Mouse (Mus musculus): ENCODE measurements around the gene Gata3.

Gata3 gene

DNA sequence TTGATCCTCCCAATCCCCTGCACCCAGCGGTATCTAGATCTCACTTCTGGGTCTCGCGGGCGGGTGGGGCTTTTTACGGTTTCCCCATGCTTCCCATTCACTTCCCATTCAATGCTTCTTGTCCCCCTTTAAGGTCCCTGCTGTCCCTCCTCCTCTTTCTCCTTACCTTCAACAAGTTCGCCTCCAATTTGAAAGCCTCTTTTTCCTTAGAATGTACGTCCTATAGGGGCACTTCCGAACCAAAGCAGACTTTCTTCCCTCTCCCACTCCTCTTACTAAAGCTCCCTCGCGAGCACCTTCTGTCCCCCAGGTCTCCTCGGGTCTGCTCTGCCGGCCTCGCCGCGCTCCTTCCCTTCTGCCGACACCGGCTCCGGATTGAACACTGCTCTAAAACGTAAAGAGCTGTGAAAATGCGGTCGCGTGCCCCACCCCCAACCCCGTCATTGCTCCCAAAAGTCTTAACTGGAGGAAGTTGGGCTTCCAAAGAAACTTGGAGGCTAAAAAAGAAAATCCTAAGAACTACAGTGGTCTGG lies at the start of gene Gata3:
Gene Gata3, minus strand, starts transcription at position 384 of the 533 bp plus-strand sequence.
- DNase-seq (ENCODE audit: low spot score) = no peak

DNA sequence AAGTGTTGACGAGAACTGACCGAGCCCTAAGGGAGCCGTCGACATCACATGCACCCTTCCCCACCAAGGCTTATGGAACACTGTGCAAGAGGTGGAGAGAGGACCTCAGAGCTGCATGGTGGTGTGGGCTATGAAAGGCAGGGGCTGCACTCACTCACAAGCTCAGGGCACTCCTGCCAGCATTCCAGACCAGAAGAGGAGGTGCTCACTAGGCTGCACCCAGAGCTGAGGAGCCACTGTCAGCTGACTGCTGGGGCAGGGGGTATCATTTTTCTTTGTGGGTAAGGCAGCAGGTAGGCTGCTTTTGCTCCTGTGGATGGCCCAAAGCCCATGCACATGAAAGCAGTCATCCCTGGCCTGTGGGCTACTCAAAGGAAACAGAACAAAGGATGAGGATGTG lies 49.4 kb upstream of the Gata3 start:
- no peak for DNase-seq (ENCODE audit: low spot score)

DNA sequence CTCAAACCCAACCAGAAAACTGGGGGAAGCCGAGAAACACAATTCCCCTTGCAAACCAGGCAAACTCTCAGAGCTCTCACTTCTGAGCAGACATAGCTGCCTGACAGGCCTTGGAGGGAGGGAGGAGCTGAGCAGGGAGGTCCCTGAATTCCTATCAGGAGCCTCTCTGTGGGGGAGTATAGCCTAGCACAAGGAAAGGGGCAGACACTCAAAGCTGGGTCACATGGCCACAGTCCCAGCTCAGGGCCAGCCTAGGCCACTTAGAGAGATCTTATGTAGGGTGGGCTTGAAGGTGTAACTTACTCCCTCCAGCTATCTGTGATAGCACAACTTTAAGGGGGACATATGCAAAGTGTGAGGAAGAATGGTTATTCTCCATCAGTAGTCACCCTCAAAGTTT lies 46.1 kb upstream of the Gata3 start:
- peak; percentile 9 for DNase-seq (ENCODE audit: low spot score)

DNA sequence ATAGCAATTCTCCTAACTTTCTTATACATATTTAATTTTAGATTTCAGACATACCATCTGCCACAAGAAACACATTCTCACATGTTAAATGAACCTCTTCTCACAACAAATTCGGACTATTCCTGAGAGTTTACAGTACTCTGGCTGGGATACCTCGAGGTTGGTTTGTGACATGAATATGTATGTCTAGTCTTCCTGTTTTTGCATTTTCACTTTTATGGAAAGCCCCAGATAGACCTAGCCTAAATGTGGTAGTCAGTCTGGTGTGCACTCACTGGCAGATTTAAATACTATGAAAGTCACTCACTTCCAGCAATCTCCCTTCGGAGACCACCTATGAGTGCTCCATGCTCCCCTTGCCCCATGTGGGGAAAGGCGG lies 37.1 kb upstream of the Gata3 start:
- DNase-seq (ENCODE audit: low spot score) = no peak

DNA sequence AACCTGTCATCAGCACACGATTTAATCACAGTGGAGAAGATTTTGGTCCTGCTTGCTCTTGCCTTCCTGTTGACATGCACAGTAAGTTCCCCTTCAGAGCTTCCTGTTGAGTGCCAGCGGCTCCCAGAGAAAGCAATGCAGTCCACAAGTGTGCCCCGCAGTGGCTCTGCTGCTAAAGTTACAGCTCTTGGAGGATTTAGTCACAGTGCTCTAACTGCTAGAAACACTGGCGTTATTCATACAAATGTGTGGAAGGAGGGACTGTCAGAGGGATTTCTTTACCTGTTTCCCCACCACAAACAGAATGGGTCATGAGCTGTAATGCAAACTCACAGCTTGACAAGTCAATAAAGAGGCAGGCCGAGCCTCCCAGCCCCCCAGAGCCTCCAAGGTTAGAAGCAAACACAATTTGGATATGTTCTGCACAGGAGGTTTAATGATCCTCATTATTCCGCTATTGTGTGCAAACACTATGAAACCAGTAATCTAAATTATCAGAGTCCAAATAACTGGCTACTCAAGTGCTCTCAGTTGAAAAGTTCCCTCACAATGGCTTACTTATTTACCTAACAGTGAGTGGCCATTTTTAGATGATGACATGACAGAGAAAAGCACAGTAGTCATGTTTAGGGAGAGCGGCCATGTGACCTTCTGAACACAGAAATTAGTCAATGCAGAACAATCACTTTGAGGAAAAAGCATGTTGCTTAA lies 36.5 kb upstream of the Gata3 start:
- DNase-seq (ENCODE audit: low spot score) = no peak

DNA sequence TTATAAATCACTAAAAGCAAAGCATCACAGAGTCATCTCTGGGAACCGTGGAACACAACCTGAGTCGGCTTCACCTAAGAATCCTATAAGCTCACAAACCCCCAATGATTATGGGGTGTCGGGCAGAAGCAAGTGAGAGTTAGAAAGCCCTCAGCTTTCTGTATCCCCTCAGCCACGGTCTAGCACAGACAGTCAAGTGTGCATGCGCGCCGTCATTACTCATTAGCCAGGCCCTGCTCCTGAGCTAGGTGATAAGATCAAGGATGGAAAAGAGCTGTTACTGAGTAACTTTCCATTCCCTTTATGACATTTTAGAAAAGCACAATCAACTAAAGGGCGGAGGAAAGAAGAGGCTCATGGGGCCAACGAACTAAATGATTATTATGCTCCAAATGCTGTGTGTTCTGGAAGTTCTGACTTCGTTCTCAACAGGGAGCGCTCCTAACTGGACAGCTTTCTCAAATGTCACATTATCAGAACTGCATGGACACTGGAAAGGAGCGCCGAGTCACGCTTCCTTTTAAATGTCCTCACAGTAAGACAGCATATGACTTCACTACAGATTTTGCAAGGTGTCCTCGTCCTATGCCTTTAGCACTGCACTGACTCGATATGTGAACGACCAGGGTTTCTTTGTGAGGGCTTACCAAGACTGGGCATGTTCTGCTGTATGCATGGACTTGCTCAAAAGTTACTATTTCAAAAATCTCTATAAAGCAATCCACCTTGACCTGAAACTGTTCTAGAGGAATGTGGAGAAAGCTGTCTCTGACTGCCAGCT lies 29.0 kb upstream of the Gata3 start:
- DNase-seq (ENCODE audit: low spot score) = no peak

DNA sequence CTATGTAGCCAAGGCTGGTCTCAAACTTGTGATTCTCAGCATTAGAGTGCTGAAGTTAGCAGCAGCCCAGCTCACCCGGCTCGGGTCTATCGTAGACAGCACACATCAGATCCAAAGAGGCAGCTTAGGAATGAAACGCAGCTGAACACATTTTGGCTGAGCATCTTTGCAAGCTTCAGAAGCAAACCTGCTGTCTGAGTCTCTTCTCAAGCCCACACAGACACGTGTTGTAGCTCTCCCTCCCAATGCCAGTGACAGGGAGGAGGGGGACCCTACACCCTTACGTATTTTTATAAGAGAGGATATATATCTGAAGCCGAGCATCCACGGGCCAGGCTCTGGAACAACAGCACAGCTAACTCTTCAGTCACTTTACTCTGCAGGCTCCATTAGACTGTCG lies 27.8 kb upstream of the Gata3 start:
- no peak for DNase-seq (ENCODE audit: low spot score)

DNA sequence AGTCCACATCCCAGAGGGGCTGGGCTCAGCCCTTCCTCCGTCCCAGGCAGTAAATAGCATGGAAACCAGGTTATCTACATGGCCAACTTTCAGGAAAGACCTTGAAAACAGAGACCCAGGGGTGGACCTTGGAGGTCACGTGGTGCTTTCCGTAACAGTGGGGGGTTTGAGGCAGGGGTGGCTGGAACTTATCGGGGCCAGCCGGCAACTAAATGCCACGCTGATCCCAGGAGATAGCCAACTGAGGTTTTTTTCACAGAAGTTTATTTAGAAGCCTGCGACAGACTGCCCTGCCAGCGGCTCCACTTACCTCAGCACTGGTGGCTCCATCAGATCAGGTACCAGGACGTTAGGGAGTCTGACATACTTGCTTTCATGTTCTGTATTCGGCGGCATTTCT lies 16.2 kb upstream of the Gata3 start:
- DNase-seq (ENCODE audit: low spot score) = no peak

DNA sequence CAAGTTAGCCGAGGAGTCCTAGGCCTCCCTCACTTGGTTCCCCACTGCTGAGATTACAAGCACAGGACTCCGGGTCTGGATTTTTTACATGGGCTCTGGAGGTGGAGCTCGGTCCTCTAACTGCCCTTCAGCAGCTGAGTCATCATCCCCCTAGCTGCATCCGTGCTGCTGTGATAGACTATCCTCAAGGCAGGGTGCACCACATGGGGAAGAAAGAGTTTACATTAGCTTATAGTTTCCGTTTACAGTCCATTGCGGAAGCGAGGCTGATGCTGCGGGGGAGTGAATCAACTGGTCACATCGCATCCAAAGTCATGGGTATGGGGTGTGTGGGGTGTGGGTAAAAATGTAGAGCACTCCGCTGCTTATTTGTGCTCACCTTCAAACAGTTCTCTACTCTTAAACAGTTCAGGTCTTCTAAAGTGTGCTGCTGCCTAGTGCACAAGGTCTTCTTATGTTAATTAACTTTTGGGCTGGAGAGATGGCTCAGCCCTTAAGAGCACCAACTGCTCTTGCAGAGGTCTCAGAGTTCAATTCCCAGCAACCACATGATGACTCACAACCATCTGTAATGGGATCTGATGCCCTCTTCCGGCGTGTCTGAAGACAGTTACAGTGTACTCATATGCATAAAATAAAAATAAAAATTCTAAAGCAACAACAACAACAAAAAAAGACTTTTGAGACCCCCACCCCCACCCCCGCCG lies 14.2 kb upstream of the Gata3 start:
- no peak for DNase-seq (ENCODE audit: low spot score)

DNA sequence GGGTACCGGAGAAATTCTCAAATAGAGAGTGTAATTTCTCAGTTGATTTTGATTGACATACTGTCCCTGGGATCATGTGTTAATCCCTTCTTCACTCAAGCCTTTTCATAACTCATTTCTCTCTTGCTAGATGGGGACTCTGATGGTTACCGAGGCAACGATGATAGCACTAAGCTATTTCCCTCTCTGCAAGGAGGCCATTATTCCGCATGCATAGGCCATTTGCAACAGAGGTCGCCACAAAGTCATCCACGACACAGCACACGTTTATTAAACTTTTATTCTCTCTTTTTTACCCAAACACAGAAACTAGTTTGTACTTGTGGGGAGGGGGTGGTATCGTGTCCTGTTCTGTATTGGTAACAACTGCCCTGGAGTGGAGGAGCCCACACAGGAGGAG lies 8.0 kb upstream of the Gata3 start:
- no peak for DNase-seq (ENCODE audit: low spot score)

DNA sequence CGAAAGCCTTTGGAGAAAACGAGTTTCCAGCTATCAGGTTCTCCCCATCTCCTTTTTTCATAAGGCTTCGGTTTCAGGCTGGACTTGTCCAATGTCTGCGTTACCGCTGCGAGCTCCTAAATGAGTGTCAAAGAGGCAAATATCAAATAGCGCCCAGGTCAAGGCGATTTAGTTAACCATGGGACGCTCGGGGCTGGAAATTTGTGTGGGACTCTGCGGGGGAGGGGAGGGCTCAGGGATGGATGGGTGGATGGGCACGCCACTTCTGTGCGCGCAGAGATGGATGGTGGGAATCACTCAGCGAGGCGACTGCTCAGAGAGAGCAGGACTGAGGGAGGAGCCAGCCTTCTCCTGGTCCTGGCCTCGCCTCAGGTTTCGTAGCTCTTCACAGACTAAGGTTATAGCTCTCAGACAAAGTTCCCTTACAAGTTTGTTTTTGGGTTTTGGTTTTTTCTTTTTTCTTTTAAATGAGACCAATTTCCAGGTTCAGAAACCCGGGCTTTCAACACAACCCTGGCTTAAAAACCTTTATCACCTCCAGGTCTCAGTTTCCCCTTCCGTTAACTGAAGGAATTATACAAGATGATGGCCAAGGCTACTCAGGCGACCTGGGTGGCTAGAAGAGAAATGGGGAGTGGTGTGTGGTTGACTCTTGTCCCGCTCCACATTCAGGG lies 6.4 kb upstream of the Gata3 start:
- no peak for DNase-seq (ENCODE audit: low spot score)

DNA sequence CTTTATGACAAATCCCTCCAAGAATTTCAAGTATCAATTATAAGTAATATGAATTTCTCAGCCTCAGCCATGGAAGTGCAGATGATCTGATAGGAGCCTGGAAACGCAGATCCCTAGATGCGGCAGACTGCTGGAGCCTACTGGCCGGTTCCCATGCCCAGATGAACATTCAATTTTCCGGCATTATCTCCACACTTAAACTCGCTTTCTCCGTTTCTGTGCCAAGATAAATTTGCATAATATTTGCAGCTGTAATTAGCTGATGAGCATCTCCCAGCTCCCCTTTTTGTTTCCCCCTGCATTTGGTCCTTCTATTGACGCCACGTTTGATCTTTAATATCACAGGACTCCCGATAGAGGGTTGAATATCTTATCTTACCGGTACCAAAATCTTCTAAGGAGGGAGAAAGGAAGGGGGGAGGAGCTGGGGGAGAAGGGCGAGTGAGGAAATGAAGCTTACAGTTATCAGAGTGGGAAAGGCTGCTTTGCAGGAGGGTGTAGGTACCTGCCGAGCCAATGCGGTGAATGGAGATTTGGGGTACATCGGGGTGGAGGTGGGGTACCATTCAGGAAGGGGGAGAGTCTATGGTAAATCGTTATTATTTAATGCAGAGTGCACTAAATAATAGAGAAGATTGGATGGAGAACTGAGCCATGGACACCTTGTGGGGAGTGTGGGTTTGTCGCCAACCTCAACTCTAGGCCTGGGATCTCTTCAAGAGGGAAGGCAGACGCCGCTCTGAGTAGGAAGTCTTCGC lies 5.2 kb upstream of the Gata3 start:
- DNase-seq (ENCODE audit: low spot score) = no peak

DNA sequence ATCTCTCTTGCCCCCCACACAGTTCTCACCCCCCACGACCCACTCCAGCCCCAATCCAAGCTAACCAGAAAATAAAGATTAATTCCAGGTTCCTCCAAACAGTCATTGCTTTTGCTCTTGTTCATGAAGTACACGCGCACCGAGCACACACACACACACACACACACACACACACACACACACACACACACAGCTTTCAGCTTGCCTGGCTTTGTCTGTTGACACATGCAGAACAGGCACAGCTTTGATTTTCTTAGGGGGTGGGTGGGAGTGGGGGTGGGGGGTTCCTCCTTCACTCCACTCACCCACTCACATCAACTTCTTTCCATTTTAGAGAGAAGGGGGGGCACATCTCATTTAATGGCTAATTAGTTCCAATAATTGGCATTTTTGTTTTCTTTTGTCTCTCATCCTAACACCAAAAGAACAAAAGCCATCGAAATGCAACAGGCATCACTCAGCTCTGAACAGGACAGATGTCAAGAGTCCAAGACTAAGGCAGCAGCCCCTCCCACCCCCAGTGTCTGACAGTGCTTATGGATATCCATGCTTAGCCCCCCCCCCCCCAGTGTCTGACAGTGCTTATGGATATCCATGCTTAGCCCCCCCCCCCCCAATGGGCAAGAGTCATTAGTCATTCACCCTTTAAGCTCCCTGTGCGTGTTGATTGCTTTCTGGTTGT lies 3.6 kb upstream of the Gata3 start:
- DNase-seq (ENCODE audit: low spot score) = no peak

DNA sequence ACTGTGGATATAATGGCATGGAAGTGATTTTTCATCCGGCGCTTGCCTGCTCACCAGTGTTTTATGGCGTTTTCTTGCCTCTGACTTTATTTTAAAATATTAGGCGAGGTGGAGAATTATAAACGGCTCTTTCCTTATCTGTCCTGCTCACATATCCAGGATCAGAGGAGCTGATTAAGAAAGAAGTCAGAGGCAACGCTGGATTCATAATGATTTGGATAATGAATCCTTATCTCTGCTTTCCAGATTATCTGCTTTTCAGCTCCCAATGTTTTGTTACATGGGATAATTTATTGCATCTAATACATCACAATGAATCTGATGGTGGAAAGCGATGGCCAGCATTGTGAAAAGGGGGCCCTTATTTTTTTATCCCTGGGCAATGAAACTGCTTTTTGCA lies 2.7 kb upstream of the Gata3 start:
- DNase-seq (ENCODE audit: low spot score) = no peak

DNA sequence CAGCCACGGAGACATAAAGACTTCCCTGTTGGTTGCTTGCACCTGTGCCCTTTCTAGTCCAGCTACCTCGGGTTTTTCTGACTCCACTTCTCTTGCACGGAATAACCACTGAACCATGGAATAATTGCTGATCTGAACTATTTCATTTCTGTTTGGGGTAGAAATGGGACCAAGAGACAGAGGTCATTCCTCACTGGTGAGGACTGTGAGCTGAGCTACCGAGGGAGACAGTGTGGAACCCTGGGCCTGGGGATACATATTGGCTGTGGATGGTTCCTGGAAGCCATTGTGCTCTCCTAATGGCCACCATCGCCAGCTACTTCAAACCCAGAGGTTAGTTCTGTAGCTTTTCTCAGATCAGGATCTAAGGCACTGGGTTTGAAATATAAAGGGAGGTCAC lies 1.1 kb upstream of the Gata3 start:
- no peak for DNase-seq (ENCODE audit: low spot score)

DNA sequence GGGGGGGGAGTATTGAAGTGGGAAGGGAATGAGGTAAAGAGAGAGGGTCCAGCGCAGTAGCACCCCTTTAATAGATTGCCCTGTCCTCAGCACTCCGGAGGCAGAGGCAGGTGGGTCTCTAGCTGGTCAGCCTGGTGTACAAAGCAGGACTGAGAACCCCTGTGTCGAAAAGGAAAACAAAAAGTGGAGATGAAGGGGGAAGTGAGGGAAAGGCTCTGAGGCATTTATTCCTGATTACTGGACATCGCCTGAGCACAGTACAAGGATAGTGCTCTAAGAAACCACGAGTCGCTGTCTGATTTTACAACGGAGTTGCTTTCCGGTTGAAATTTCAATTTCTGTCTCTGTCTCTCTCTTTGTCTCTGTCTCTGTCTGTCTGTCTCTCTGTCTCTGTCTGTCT lies 417 bp upstream of the Gata3 start:
- DNase-seq (ENCODE audit: low spot score) = no peak

DNA sequence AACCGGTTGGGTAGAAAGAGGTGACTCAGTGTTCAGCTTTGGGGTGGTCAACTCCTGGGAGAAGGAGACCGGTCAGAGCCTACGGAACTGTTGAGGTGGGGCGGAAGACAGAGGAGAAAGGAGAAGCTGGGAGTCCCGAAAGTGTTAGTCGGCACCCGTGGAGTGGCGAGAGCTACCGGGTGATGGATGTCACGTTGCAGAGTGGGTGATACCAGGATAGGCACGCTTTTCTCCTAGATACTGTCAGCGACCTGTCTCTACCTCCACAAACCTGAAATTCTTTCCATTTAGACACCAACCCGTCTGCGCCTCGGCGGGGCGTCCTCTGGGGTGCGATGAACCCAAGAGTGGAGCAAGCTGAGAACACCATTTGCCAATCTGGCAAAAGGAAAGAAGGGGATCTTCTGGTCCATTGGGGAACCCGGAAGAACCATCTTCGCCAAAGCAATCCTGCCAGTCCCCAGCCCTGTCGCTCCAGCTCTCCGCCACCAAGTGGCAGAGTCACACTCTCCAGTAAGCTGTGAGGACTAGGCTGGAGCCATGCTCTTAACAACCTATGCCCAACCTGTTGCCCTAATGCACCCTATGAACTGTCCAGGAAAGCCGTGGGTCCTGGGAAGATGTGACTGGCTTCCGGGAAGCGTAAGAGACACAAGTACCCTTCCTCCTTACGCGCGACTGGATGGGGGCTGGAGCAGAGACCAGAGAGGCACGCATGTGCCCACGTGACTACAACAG lies 752 bp downstream of the Gata3 start, which contains the start of gene 9230102O04Rik:
Gene 9230102O04Rik, minus strand, starts transcription at position 628 of the 738 bp plus-strand sequence.
- peak; percentile 18 for DNase-seq (ENCODE audit: low spot score)

DNA sequence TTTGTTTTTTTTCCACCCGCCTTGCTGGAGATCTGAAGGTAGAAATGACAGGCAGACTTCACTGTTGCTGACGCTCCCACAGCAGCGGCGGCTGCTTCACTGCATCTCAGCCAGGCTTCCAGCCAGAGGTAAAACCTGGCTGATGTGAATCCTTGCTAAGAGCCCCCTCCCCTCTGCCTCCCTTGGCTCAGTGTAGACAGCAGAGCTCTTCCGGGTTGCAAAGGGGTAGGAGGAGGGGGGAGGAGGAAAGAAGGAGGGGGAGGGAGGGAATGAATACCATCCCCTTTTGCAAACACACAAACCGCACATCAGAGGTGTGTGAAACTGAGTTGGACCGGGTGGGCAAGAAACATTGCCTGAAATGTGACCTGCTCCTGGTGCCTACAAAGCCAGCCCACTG lies 2.2 kb downstream of the Gata3 start:
- DNase-seq (ENCODE audit: low spot score) = no peak

DNA sequence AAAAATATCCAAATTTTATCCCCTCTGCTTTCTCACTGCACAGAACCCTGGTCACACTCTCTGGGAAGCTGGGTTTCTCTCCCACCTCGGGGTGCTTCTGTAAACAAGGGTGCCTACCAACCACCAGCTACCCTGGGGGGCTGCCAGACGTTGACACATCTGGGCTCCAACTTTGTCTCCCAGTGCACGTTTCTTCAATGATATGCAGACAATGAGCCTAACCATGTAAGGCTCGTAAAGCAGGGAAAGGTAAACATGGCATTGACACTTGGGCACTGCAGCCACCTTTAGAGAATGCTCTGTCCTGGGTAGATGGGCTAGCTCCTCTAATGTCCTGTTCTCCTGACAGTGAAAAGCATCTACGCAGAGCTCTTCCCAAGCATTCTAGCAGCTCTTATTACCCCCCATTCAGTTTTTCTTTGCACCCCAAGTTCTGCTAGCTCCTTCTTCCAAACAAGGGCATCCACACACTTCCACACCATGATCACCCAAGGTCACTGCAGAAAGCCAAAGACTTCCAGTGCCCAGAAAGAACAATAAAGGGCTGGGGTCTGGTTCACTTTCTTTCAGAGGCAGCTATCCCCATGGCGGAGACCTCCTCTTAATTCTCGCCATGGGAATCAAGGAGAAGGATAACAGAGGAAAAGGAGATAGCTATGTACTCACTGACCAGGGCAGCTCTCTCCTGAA lies 2.8 kb downstream of the Gata3 start:
- DNase-seq (ENCODE audit: low spot score) = no peak

DNA sequence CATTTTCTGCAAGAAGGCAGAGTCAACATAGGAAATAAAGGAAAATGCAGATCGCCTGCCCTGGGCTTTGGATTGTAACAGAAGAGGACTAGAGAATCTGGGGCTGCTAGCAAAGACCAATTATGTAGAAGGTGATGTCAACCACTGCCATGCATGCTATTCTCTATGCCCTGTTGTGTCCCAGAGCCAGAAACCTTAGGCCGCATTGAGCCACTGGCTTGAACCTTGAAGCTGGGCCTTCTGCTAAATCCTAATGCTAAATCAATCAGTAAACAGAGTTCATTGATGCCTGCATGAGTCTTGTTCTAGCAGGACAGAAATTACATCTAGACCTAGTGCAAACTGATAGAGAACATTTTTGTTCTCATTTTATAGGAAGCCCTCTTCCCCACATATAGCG lies 3.8 kb downstream of the Gata3 start:
- DNase-seq (ENCODE audit: low spot score) = no peak

Measured in ovary, postnatal 36 days (tissue).